Mouse (Mus musculus) forebrain, embryonic 15.5 days (tissue): ENCODE measurements around the gene Dpp8. TPM values are rescaled to one million over a fixed set of nuclear protein-coding genes. Genes with fewer than 3 reads are reported as not detected.

Experiments
- ATAC-seq: fragments of 200-750 bp; cut with Nextera tagmentation; replicated peaks from 2 replicates; pipeline ENCODE4 v1.8.0; 2017; ENCODE audit warnings: mild to moderate bottlenecking, moderate TSS enrichment, moderate library complexity
- H3K27ac ChIP-seq: fragments of 300-500 bp; sonication (generic); replicated peaks from 2 replicates; pipeline ENCODE4 v1.5.1; 2015; ENCODE audit warnings: mild to moderate bottlenecking, inconsistent platforms
- H3K27me3 ChIP-seq: fragments of 300-500 bp; sonication (generic); 2 replicates; pipeline ENCODE4 v1.6.1; 2015; ENCODE audit warnings: inconsistent platforms
- H3K36me3 ChIP-seq: fragments of 300-500 bp; sonication (generic); 2 replicates; pipeline ENCODE4 v1.6.1; 2015; ENCODE audit warnings: mild to moderate bottlenecking, inconsistent platforms
- H3K4me1 ChIP-seq: fragments of 300-500 bp; sonication (generic); 2 replicates; pipeline ENCODE4 v1.6.1; 2015; ENCODE audit warnings: inconsistent platforms
- H3K4me2 ChIP-seq: fragments of 300-500 bp; sonication (generic); replicated peaks from 2 replicates; pipeline ENCODE4 v1.6.1; 2015; ENCODE audit warnings: mild to moderate bottlenecking, inconsistent platforms
- H3K4me3 ChIP-seq: fragments of 300-500 bp; sonication (generic); 2 replicates; pipeline ENCODE4 v1.5.1; 2015; ENCODE audit warnings: mild to moderate bottlenecking, inconsistent platforms
- H3K9ac ChIP-seq: fragments of 300-500 bp; sonication (generic); replicated peaks from 2 replicates; pipeline ENCODE4 v1.6.1; 2015; ENCODE audit warnings: mild to moderate bottlenecking, inconsistent platforms
- H3K9me3 ChIP-seq: fragments of 300-500 bp; sonication (generic); 2 replicates; pipeline ENCODE4 v1.6.1; 2016; ENCODE audit warnings: inconsistent platforms
- WGBS: fragments of 180-500 bp; shearing (Covaris S2); methylation state at CpG from one replicate; pipeline ENCODE4 v1.1.7; 2015; ENCODE audit warnings: mixed read lengths; 5-methylcytosine and 5-hydroxymethylcytosine counted together
- polyA plus RNA-seq: library from polyadenylated mRNA; unstranded; fragments of >200 nt; fragmentation: Nextera tagmentation; extraction: Ambion mirVana; gene quantifications from 2 replicates; pipeline ENCODE4 v1.2.1, GENCODE M21; 2015

The Dpp8 gene
- polyA plus RNA-seq, 1 experiment from 2014 or later = 44.5 TPM

- Histone ChIP-seq H3K4me1 (peaks cover 55% of the 10 kb centered on the region), H3K27me3 (no peaks in the 10 kb centered on the region), H3K9ac (no peak overlapping the region), H3K27ac (peak overlapping the region; percentile 31; the same call in 1 of the 2 replicates), H3K36me3 (no peaks in the 10 kb centered on the region), H3K9me3 (no peaks in the 10 kb centered on the region), H3K4me2 (no peak overlapping the region), H3K4me3 (no peak overlapping the region)
- WGBS = 71% methylated on average over 4 of the region's 4 CpGs
- ATAC-seq = no peak
These were observed 15.8 kb upstream of the Dpp8 start for GRCm38 (mm10) chr9:65016241-65016977.

DNA sequence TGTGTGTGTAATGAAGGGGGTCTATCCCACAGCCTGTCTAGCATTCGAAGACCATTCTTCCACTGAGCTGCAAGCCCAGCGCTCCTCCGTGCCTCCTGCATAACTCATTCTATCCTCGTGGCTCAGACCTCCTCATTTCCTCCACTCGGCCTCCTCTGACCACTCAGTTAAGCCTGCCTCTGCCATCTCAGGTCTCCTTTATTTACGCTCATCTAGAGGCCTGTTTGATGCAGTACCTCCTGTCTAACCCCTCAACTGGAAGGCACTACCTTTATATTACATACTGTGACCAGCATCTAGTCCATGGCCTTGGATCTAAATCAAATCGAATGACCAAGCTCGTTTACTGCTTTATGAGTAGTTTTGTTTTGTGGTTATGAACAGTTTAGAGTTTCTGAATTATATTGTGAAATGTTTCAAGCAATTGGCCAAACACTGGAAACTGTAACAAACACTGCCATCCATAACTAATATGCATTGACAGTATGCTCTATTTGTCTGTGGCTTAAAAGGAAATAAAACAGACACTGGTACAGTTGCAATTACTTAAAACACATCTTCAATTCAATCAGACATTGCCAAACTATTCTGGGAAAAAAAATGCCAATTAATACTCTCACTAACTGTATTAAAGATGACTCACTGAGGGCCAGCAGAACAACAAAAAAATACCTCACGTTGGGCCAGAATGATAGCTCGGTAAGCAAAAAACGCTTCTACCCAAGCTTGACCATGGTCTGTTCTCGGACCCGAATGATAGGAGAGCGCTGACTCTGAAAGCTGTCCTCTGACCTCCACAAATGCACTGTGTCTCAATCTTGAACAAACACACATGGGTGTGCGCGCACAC lies 15.0 kb upstream of the Dpp8 start:
- Histone ChIP-seq H3K4me1 (peaks cover 59% of the 10 kb centered on the region), H3K27ac (peak overlapping the region; percentile 31; the same call in 1 of the 2 replicates), H3K4me3 (no peak overlapping the region), H3K4me2 (no peak overlapping the region), H3K9ac (no peak overlapping the region), H3K9me3 (no peaks in the 10 kb centered on the region), H3K36me3 (no peaks in the 10 kb centered on the region), H3K27me3 (no peaks in the 10 kb centered on the region)
- WGBS = 79% methylated on average over 16 of the region's 16 CpGs
- ATAC-seq = no peak

- ATAC-seq = no peak
- no peak overlapping the region for H3K9ac ChIP-seq
- no peak overlapping the region for H3K4me3 ChIP-seq
- no peaks in the 10 kb centered on the region for H3K36me3 ChIP-seq
- H3K9me3 ChIP-seq = no peaks in the 10 kb centered on the region
- no peaks in the 10 kb centered on the region for H3K27me3 ChIP-seq
- peaks cover 61% of the 10 kb centered on the region for H3K4me1 ChIP-seq
- 85% methylated on average over 4 of the region's 4 CpGs for WGBS
- H3K27ac ChIP-seq = no peak overlapping the region
- no peak overlapping the region for H3K4me2 ChIP-seq
These were observed 14.3 kb upstream of the Dpp8 start for GRCm38 (mm10) chr9:65017896-65018295.

- no peak overlapping the region for H3K4me3 ChIP-seq
These were observed 13.6 kb upstream of the Dpp8 start for GRCm38 (mm10) chr9:65018588-65019121.

DNA sequence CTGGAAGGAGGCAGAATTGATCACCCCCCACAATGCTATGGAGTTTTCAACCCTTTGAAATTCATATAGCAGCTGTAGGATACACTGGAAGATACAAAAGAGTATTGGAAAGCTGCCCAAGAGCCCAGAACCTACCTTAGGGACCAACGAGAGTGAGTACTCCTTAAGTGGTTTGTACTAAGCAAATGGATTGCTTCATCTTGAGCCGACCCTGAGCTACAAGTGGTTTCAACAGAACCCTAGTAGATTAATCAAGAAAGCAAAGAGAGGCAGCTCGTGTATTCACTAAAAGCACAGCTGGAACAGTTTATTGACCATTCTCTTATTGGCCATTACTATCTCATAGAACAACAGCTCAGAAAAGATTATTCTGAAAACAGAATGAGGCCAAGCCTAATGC lies 13.1 kb upstream of the Dpp8 start:
- Histone ChIP-seq H3K9me3 (no peaks in the 10 kb centered on the region), H3K4me1 (peaks cover 61% of the 10 kb centered on the region), H3K9ac (no peak overlapping the region), H3K27me3 (no peaks in the 10 kb centered on the region), H3K4me2 (peak overlapping the region; percentile 11), H3K27ac (no peak overlapping the region), H3K36me3 (no peaks in the 10 kb centered on the region), H3K4me3 (no peak overlapping the region)
- ATAC-seq = no peak
- 45% methylated on average over 3 of the region's 3 CpGs for WGBS

More at GRCm38 (mm10) chr9:65018588-65019121, 13.6 kb upstream of the Dpp8 start:
- H3K4me1 ChIP-seq = peaks cover 61% of the 10 kb centered on the region
- no peaks in the 10 kb centered on the region for H3K36me3 ChIP-seq
- H3K9me3 ChIP-seq = no peaks in the 10 kb centered on the region
- H3K9ac ChIP-seq = no peak overlapping the region
- peak overlapping the region; percentile 11; the same call in 1 of the 2 replicates for H3K4me2 ChIP-seq
- no peak overlapping the region for H3K27ac ChIP-seq
- ATAC-seq = no peak
- WGBS = 72% methylated on average over 3 of the region's 3 CpGs
- no peaks in the 10 kb centered on the region for H3K27me3 ChIP-seq

- 66% methylated on average over 4 of the region's 4 CpGs for WGBS
- no peak for ATAC-seq
- H3K9ac ChIP-seq = peak overlapping the region; percentile 92; the same call in 1 of the 2 replicates
These were observed 12.1 kb upstream of the Dpp8 start for GRCm38 (mm10) chr9:65020128-65020527.

DNA sequence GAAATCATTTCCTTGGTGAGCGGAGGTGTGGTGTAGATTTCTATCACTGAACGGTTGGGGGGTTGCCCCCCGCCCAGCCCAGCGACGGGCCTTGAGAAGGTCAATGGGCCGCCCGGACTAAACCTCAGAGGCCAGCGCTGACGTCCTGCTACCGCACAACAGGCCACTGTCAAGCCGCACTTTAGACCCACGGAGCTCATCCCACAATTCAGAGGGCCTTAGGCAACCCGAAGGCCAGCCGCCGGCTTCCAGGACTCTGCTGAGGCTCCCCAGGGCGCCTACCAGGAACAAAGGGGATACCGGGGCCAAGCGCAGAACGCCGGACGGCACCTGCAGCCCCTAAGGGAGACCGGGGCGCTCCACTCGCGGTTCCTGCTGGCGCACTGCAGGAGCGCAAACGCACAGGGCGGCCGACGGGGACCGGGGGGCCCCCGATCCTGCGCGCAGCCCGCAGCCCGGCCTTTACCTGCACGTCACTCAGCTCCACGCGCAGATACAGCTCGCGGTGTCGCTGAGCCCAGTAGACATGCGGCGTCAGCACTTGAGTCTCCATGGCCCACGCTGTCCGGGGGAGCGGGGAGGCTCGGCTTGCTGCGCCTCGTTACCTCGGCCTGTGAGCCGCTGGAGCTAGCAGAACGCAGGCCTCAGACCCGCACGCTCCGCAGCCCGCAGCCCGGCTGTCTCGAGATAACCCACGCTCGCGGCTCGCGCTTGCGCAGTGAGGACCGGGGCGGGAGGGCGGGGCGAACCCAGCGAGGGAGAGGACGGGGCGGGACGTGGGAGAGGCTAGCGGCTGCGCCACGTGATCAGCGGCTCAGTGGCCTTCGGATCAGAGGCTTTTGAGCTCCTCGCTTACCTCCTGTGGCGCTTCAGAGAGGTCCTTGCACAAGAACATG lies 11.0 kb upstream of the Dpp8 start, which contains the start of gene Hacd3:
Gene Hacd3, minus strand, starts transcription at position 703 of the 896 bp plus-strand sequence.
- Histone ChIP-seq H3K36me3 (no peaks in the 10 kb centered on the region), H3K4me2 (peak within 1 kb of the TSS; percentile 52), H3K27ac (peak within 1 kb of the TSS; percentile 89), H3K4me3 (peak within 1 kb of the TSS; percentile 67), H3K9me3 (no peaks in the 10 kb centered on the region), H3K27me3 (no peaks in the 10 kb centered on the region), H3K4me1 (peaks cover 51% of the 10 kb centered on the region), H3K9ac (peak within 1 kb of the TSS; percentile 92)
- under 1% methylated on average over 81 of the region's 81 CpGs for WGBS
- ATAC-seq = peak; percentile 95

More at GRCm38 (mm10) chr9:65020128-65020527, 12.1 kb upstream of the Dpp8 start:
- Histone ChIP-seq H3K9me3 (no peaks in the 10 kb centered on the region), H3K4me2 (peak overlapping the region; percentile 52), H3K27ac (no peak overlapping the region), H3K4me1 (peaks cover 61% of the 10 kb centered on the region), H3K36me3 (no peaks in the 10 kb centered on the region), H3K27me3 (no peaks in the 10 kb centered on the region), H3K4me3 (peak overlapping the region; percentile 67)

GRCm38 (mm10) chr9:65021887-65022579 lies 10.2 kb upstream of the Dpp8 start:
- Histone ChIP-seq H3K4me3 (peak overlapping the region; percentile 67), H3K9ac (peak overlapping the region; percentile 92), H3K4me1 (peaks cover 43% of the 10 kb centered on the region), H3K9me3 (no peaks in the 10 kb centered on the region), H3K27ac (peak overlapping the region; percentile 89), H3K27me3 (no peaks in the 10 kb centered on the region), H3K4me2 (peak overlapping the region; percentile 52), H3K36me3 (no peaks in the 10 kb centered on the region)
- no peak for ATAC-seq
- 17% methylated on average over 9 of the region's 9 CpGs for WGBS

GRCm38 (mm10) chr9:65022580-65023135 lies 9.6 kb upstream of the Dpp8 start:
- Histone ChIP-seq H3K9me3 (no peaks in the 10 kb centered on the region), H3K27me3 (no peaks in the 10 kb centered on the region), H3K4me2 (no peak overlapping the region), H3K4me3 (no peak overlapping the region), H3K4me1 (peaks cover 37% of the 10 kb centered on the region), H3K27ac (0 out of 2 replicates have a peak overlapping the region, but pooled peaks have one; percentile 89), H3K36me3 (no peaks in the 10 kb centered on the region), H3K9ac (no peak overlapping the region)
- 58% methylated on average over 4 of the region's 4 CpGs for WGBS
- no peak for ATAC-seq

- no peaks in the 10 kb centered on the region for H3K27me3 ChIP-seq
- WGBS = 94% methylated on average over 3 of the region's 3 CpGs
These were observed 8.8 kb upstream of the Dpp8 start for GRCm38 (mm10) chr9:65023447-65023846.

More at GRCm38 (mm10) chr9:65023447-65023846, 8.8 kb upstream of the Dpp8 start:
- Histone ChIP-seq H3K9me3 (no peaks in the 10 kb centered on the region), H3K4me3 (no peak overlapping the region), H3K4me2 (no peak overlapping the region), H3K27ac (no peak overlapping the region), H3K36me3 (no peaks in the 10 kb centered on the region), H3K9ac (no peak overlapping the region), H3K4me1 (peaks cover 29% of the 10 kb centered on the region)
- ATAC-seq = no peak
